In the genomic region with DNA sequence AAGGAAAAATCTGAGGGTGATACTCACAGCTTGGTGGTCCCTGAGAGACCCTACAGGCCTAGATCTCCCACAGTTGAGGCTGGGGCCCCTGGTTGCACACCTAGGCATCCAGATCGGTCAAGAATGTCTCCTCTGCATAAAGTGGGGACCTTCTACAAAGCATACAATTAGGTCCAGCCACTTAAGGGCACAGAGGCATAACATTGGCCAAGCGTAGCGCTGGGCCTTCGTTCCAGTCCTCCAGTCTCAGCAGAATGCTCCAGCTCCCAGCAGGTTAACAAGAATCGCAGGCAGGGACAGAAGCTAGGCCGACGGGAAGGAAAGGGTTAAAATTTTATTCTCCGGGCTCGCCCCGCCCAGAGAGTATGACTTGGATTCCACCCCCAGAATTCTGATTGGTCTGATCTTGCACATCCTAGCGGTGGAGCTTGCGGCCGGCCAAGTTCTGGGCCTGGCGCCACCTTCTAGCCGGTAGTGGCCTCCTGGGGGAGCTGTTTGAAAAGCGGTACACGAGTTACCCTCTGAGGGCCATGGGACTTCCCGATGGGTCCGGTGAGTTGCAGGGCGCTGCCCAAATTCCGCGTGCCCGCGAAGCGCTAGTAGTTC, we compare ENCODE assay signal across 8 mouse cellular contexts. TPM values are rescaled to one million over a fixed set of nuclear protein-coding genes. Genes with fewer than 3 reads are reported as not detected.
A peak's percentile ranks its signal among the peaks of the same experiment; 100 is the strongest.
DNase-seq lines count a peak whose midpoint lies in the region; ATAC-seq lines count a peak whose summit lies in the region.

No protein-coding gene starts in this region.

- intact Hi-C loops in left cerebral cortex, postnatal 4 days (cut with DNase I), result no loop called here

- H3K27me3 ChIP-seq in embryonic facial prominence, embryonic 10.5 days (replicated peaks; ENCODE audit: low read depth, poor library complexity, severe bottlenecking), result peaks cover 8% of the 10 kb centered on the region; the same call in 1 of the 2 replicates
- no peaks in the 10 kb centered on the region for H3K27me3 ChIP-seq in intestine, embryonic 15.5 days (replicated peaks)
- no peaks in the 10 kb centered on the region for H3K27me3 ChIP-seq in midbrain, embryonic 11.5 days (ENCODE audit: control insufficient read depth, insufficient read depth, low read length)

- ATAC-seq in intestine, embryonic 15.5 days, result peak; percentile 93
- peak; percentile 88 for ATAC-seq in midbrain, embryonic 11.5 days (ENCODE audit: low FRiP score)

- no peaks in the 10 kb centered on the region for H3K9me3 ChIP-seq in embryonic facial prominence, embryonic 10.5 days
- no peaks in the 10 kb centered on the region for H3K9me3 ChIP-seq in intestine, embryonic 15.5 days
- no peaks in the 10 kb centered on the region for H3K9me3 ChIP-seq in midbrain, embryonic 11.5 days (ENCODE audit: control insufficient read depth, low read length)

- H3K4me3 ChIP-seq in embryonic facial prominence, embryonic 10.5 days, result peak overlapping the region; percentile 82
- peak overlapping the region; percentile 75 for H3K4me3 ChIP-seq in intestine, embryonic 15.5 days (replicated peaks)
- peak overlapping the region; percentile 66 for H3K4me3 ChIP-seq in midbrain, embryonic 11.5 days (ENCODE audit: low read depth, low read length)

- H3K9ac ChIP-seq in intestine, embryonic 15.5 days, result peak overlapping the region; percentile 72
- H3K9ac ChIP-seq in midbrain, embryonic 11.5 days (ENCODE audit: low read length), result peak overlapping the region; percentile 73

- H3K4me1 ChIP-seq in embryonic facial prominence, embryonic 10.5 days, result peaks cover 33% of the 10 kb centered on the region
- peaks cover 13% of the 10 kb centered on the region; the same call in 1 of the 2 replicates for H3K4me1 ChIP-seq in intestine, embryonic 15.5 days (replicated peaks)
- H3K4me1 ChIP-seq in midbrain, embryonic 11.5 days (ENCODE audit: control insufficient read depth, insufficient read depth, low read length), result peaks cover 9% of the 10 kb centered on the region

- H3K27ac ChIP-seq in embryonic facial prominence, embryonic 10.5 days (replicated peaks), result peak overlapping the region; percentile 85
- peak overlapping the region; percentile 87 for H3K27ac ChIP-seq in intestine, embryonic 15.5 days
- H3K27ac ChIP-seq in midbrain, embryonic 11.5 days (ENCODE audit: low read depth, low read length), result 0 out of 2 replicates have a peak overlapping the region, but pooled peaks have one; percentile 46

- WGBS in embryonic facial prominence, embryonic 10.5 days, result 3% methylated on average over 25 of the region's 25 CpGs
- 2% methylated on average over 25 of the region's 25 CpGs for WGBS in intestine, embryonic 15.5 days
- 3% methylated on average over 25 of the region's 25 CpGs for WGBS in midbrain, embryonic 11.5 days

- peak overlapping the region; percentile 93 for H3K4me2 ChIP-seq in intestine, embryonic 15.5 days (replicated peaks)
- H3K4me2 ChIP-seq in midbrain, embryonic 11.5 days, result peak overlapping the region; percentile 88

- H3K36me3 ChIP-seq in embryonic facial prominence, embryonic 10.5 days (replicated peaks), result peaks cover 32% of the 10 kb centered on the region
- no peaks in the 10 kb centered on the region; the same call in 1 of the 2 replicates for H3K36me3 ChIP-seq in intestine, embryonic 15.5 days
- H3K36me3 ChIP-seq in midbrain, embryonic 11.5 days (ENCODE audit: control insufficient read depth, insufficient read depth, low read length), result 0 out of 2 replicates have a peak, but pooled peaks cover 3% of the 10 kb centered on the region

- DNase-seq in 3T3-L1 (ENCODE audit: low read depth, low spot score), result peak; percentile 97
- peak; percentile 95 for DNase-seq in adrenal gland, postnatal 14 days
- DNase-seq in embryonic facial prominence, embryonic 10.5 days (ENCODE audit: low spot score), result peak; percentile 93
- peak; percentile 73 to 88 for DNase-seq in gastrocnemius, postnatal 4 days (ENCODE audit: low spot score in 2 of 2)
- peak; percentile 93 for DNase-seq in left cerebral cortex, postnatal 4 days
- DNase-seq in midbrain, embryonic 11.5 days (ENCODE audit: low spot score, missing footprints), result peak; percentile 99
- DNase-seq in spleen, adult 18-20 months, result peak; percentile 84 to 86

RNA-seq across cellular contexts. Expression of a gene that starts 0.7 kb away (rescaled TPM):
- 8.4 and 13.3 TPM in 2 replicates for total RNA-seq in adrenal gland, postnatal 14 days (2021)
- polyA plus RNA-seq in embryonic facial prominence, embryonic 10.5 days (2016; fragmentation: Nextera tagmentation; extraction: Ambion mirVana), result 13.3 and 14.0 TPM in 2 replicates
- 10 to 100 TPM in 1 of 2 experiments, 1 to 10 TPM in 1; 9.8 to 11.2 TPM for total RNA-seq in gastrocnemius, postnatal 4 days (2021)
- polyA plus RNA-seq in intestine, embryonic 15.5 days (2015; fragmentation: Nextera tagmentation; extraction: Ambion mirVana), result 36.1 and 43.3 TPM in 2 replicates
- total RNA-seq in left cerebral cortex, postnatal 4 days (2021), result 10 to 100 TPM; 22.8 to 27.4 TPM
- polyA plus RNA-seq in midbrain, embryonic 11.5 days (2014; fragmentation: Nextera tagmentation; extraction: Ambion mirVana), result 7.5 and 8.0 TPM in 2 replicates

RNA-seq across cellular contexts. Expression of a gene that starts 27.6 kb away (rescaled TPM):
- 3.9 and 4.9 TPM in 2 replicates for total RNA-seq in adrenal gland, postnatal 14 days (2021)
- 1.6 and 1.7 TPM in 2 replicates for polyA plus RNA-seq in embryonic facial prominence, embryonic 10.5 days (2016; fragmentation: Nextera tagmentation; extraction: Ambion mirVana)
- total RNA-seq in gastrocnemius, postnatal 4 days (2021), result under 1 TPM; 0.22 to 0.31 TPM
- polyA plus RNA-seq in intestine, embryonic 15.5 days (2015; fragmentation: Nextera tagmentation; extraction: Ambion mirVana), result 0.64 and 1.3 TPM in 2 replicates
- total RNA-seq in left cerebral cortex, postnatal 4 days (2021), result 100 to 1,000 TPM; 103 to 112 TPM
- 5.4 and 6.4 TPM in 2 replicates for polyA plus RNA-seq in midbrain, embryonic 11.5 days (2014; fragmentation: Nextera tagmentation; extraction: Ambion mirVana)

RNA-seq across cellular contexts. Expression of a gene that starts 45.6 kb away (rescaled TPM):
- total RNA-seq in adrenal gland, postnatal 14 days (2021), result 9.2 and 11.4 TPM in 2 replicates
- 14.8 and 15.0 TPM in 2 replicates for polyA plus RNA-seq in embryonic facial prominence, embryonic 10.5 days (2016; fragmentation: Nextera tagmentation; extraction: Ambion mirVana)
- total RNA-seq in gastrocnemius, postnatal 4 days (2021), result 1 to 10 TPM; 6.6 to 9.2 TPM
- 10.4 and 12.0 TPM in 2 replicates for polyA plus RNA-seq in intestine, embryonic 15.5 days (2015; fragmentation: Nextera tagmentation; extraction: Ambion mirVana)
- 10 to 100 TPM; 28.9 to 35.9 TPM for total RNA-seq in left cerebral cortex, postnatal 4 days (2021)
- polyA plus RNA-seq in midbrain, embryonic 11.5 days (2014; fragmentation: Nextera tagmentation; extraction: Ambion mirVana), result 8.3 and 9.2 TPM in 2 replicates

Comparison
In these comparisons a context has a peak if more than half of its experiments do, and no peak if none do; other contexts are left out.
1. Peak in every context shown above with its lines: DNase-seq, ATAC-seq, H3K4me3 ChIP-seq and H3K27ac ChIP-seq.
2. RNA of a gene that starts 27.6 kb away (total RNA-seq): 103 to 112 TPM in left cerebral cortex, postnatal 4 days; 3.9 to 4.9 TPM in adrenal gland, postnatal 14 days and 0.22 to 0.31 TPM in gastrocnemius, postnatal 4 days; every median in the first group is over 10 times any median in the second.